Mouse (Mus musculus) testis, postnatal 14 days (tissue): ENCODE results near the gene Xdh.
"Not testable (repeated sequence)": the region's sequence is repeated elsewhere in the genome, so short reads cannot be mapped to it uniquely, and the experiment has no call there.

ENCODE experiments used
- DNase-seq: peaks from one replicate; pipeline ENCODE4 v3.0.0; 2021; ENCODE audit warnings: low spot score

Gene Xdh

GRCm38 (mm10) chr17:73881295-73881694, 68.7 kb downstream of the Xdh start:
- no peak for DNase-seq

GRCm38 (mm10) chr17:73880286-73880685, 69.7 kb downstream of the Xdh start:
- no peak for DNase-seq

- no peak for DNase-seq
These were observed 70.6 kb downstream of the Xdh start for GRCm38 (mm10) chr17:73879262-73879916.

GRCm38 (mm10) chr17:73875674-73876073, 74.3 kb downstream of the Xdh start:
- DNase-seq, result no peak

GRCm38 (mm10) chr17:73875268-73875667, 74.7 kb downstream of the Xdh start:
- DNase-seq, result no peak

GRCm38 (mm10) chr17:73870956-73871605, 78.9 kb downstream of the Xdh start:
- DNase-seq, result no peak

- no peak for DNase-seq
These were observed 80.8 kb downstream of the Xdh start for GRCm38 (mm10) chr17:73869008-73869685.

GRCm38 (mm10) chr17:73853717-73854116, 96.3 kb downstream of the Xdh start:
- DNase-seq, result no peak

- no peak for DNase-seq
These were observed 97.0 kb downstream of the Xdh start for GRCm38 (mm10) chr17:73853041-73853440.

GRCm38 (mm10) chr17:73847399-73847798, 102.6 kb downstream of the Xdh start:
- no peak for DNase-seq

GRCm38 (mm10) chr17:73845632-73846031, 104.4 kb downstream of the Xdh start:
- no peak for DNase-seq

GRCm38 (mm10) chr17:73842963-73843362, 107.0 kb downstream of the Xdh start:
- no peak for DNase-seq

- DNase-seq, result not testable (repeated sequence)
These were observed 110.1 kb downstream of the Xdh start for GRCm38 (mm10) chr17:73839876-73840275.

- no peak for DNase-seq
These were observed 110.7 kb downstream of the Xdh start for GRCm38 (mm10) chr17:73839086-73839835.

- no peak for DNase-seq
These were observed 112.8 kb downstream of the Xdh start for GRCm38 (mm10) chr17:73837244-73837643.

- no peak for DNase-seq
These were observed 113.4 kb downstream of the Xdh start for GRCm38 (mm10) chr17:73836601-73837000.
